Mouse (Mus musculus) embryo, embryonic 10 days (tissue): ENCODE results near the gene Psg23.
"Not testable (repeated sequence)": the region's sequence is repeated elsewhere in the genome, so short reads cannot be mapped to it uniquely, and the experiment has no call there.

Experiments used
- DNase-seq: peaks from one replicate; pipeline ENCODE4 v3.0.0-alpha.2; 2015; ENCODE audit warnings: low spot score

Gene Psg23

GRCm38 (mm10) chr7:18616401-18616800 lies at the start of gene Psg23:
Gene Psg23, minus strand, starts transcription at chr7:18616501.
- not testable (repeated sequence) for DNase-seq

- not testable (repeated sequence) for DNase-seq
These were observed 40.3 kb upstream of the Psg23 start, which contains the start of gene Psg21 for GRCm38 (mm10) chr7:18656625-18657024. Gene Psg21, minus strand, starts transcription at chr7:18656725.

GRCm38 (mm10) chr7:18626921-18627320 lies 10.6 kb upstream of the Psg23 start:
- not testable (repeated sequence) for DNase-seq

GRCm38 (mm10) chr7:18567205-18567604 lies 49.1 kb downstream of the Psg23 start, which contains the start of gene Psg27:
Gene Psg27, minus strand, starts transcription at chr7:18567305.
- DNase-seq = no peak

GRCm38 (mm10) chr7:18559850-18560249 lies 56.5 kb downstream of the Psg23 start:
- DNase-seq = no peak
